Mouse (Mus musculus) lung, postnatal 0 days (tissue): ENCODE data around the gene Odf2l.

ENCODE experiments used
- CTCF ChIP-seq: IDR thresholded peaks from 2 replicates; pipeline ENCODE4 v1.5.1; 2016; ENCODE audit warnings: antibody characterized with exemption, mild to moderate bottlenecking
- EP300 ChIP-seq: IDR thresholded peaks from 2 replicates; pipeline ENCODE4 v1.6.1; 2016; ENCODE audit warnings: antibody characterized with exemption, mild to moderate bottlenecking, control low read depth

DNA sequence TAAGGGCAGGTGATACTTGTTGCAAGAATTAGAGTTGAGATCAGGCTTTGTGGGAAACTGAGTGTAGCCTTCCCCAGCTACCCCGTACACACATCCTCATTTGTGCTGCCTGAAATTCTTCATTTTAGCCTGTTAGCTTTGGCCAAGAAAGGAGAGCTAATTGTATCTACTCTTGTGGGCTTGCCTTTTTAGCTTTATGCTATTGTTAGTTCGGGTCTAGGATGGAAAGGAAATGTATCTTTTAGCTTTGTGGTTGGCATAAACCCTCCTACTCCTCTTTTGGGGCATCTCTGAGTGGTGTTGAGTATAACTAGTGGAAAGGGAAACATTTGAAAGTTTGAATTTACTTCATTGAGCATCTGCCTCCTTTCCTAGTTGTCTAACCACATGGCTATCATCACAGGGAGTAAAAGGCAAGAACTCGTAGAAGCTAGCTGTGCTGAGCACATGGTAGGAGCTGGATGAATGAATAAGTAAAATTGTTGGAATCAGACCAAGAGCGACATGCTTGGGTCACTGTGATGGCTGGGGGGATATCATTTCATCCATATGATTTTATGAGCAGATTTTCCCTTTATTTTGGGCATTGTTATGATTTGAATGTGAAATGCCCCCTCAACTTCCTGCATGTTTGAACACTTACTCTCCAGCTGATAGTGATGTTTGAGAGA lies 53.1 kb downstream of the Odf2l start:
- TF ChIP-seq EP300: no peak
- no peak for TF ChIP-seq CTCF
